Mouse (Mus musculus) limb, embryonic 14.5 days (tissue): ENCODE measurements at regions not wholly inside any gene's neighbourhood (a gene's known extent, or its start where the extent isn't known, plus 50 kb on each side); places are given as distances from the start of the nearest gene placed in this dataset.

Source experiments
- ATAC-seq: fragments of 200-750 bp; cut with Nextera tagmentation; 2 replicates; pipeline ENCODE4 v1.8.0; 2017; ENCODE audit warnings: low read depth, moderate number of reproducible peaks, moderate TSS enrichment; ENCODE audit not compliant: low FRiP score
- DNase-seq: peaks from one replicate; pipeline ENCODE4 v3.0.0-alpha.2; 2015; ENCODE audit warnings: low spot score
- H3K27ac ChIP-seq: fragments of 300-500 bp; sonication (generic); replicated peaks from 2 replicates; pipeline ENCODE4 v1.5.1; 2014; ENCODE audit warnings: low read depth, mild to moderate bottlenecking, low read length, moderate library complexity, mixed read lengths
- H3K27me3 ChIP-seq: fragments of 300-500 bp; sonication (generic); 2 replicates; pipeline ENCODE4 v1.6.1; 2014; ENCODE audit warnings: low read length, mixed read lengths; ENCODE audit not compliant: control insufficient read depth, insufficient read depth
- H3K36me3 ChIP-seq: fragments of 300-500 bp; sonication (generic); 2 replicates; pipeline ENCODE4 v1.6.1; 2014; ENCODE audit warnings: mild to moderate bottlenecking, low read length, moderate library complexity, mixed read lengths; ENCODE audit not compliant: control insufficient read depth, insufficient read depth
- H3K4me1 ChIP-seq: fragments of 300-500 bp; sonication (generic); 2 replicates; pipeline ENCODE4 v1.6.1; 2014; ENCODE audit warnings: antibody characterized with exemption, low read length, mixed read lengths; ENCODE audit not compliant: control insufficient read depth, insufficient read depth
- H3K4me2 ChIP-seq: fragments of 300-500 bp; sonication (generic); replicated peaks from 2 replicates; pipeline ENCODE4 v1.6.1; 2014; ENCODE audit warnings: low read depth, mild to moderate bottlenecking, low read length, moderate library complexity; ENCODE audit not compliant: severe bottlenecking
- H3K4me3 ChIP-seq: fragments of 300-500 bp; sonication (generic); replicated peaks from 2 replicates; pipeline ENCODE4 v1.5.1; 2014; ENCODE audit warnings: low read length
- H3K9ac ChIP-seq: fragments of 300-500 bp; sonication (generic); 2 replicates; pipeline ENCODE4 v1.6.1; 2014; ENCODE audit warnings: mild to moderate bottlenecking, low read depth, low read length, moderate library complexity; ENCODE audit not compliant: severe bottlenecking
- H3K9me3 ChIP-seq: fragments of 300-500 bp; sonication (generic); 2 replicates; pipeline ENCODE4 v1.6.1; 2016; ENCODE audit warnings: low read length; ENCODE audit not compliant: control insufficient read depth
- POLR2A ChIP-seq: fragments of 200-500 bp; IDR thresholded peaks from 2 replicates; pipeline ENCODE4 v1.8.0; 2012; ENCODE audit warnings: inconsistent platforms, mild to moderate bottlenecking, moderate library complexity, borderline replicate concordance; ENCODE audit not compliant: insufficient read depth, insufficient read length; ENCODE audit errors: extremely low read depth
- WGBS: fragments of 180-500 bp; shearing (Covaris S2); extraction: QIAGEN DNeasy Blood & Tissue Kit; methylation state at CpG from one replicate; pipeline ENCODE4 v1.1.7; 2014; 5-methylcytosine and 5-hydroxymethylcytosine counted together

- ATAC-seq (no peak), DNase-seq (no peak)
- no peak for TF ChIP-seq POLR2A
- Histone ChIP-seq H3K4me1 (no peaks in the 10 kb centered on the region), H3K9me3 (no peaks in the 10 kb centered on the region), H3K9ac (no peak overlapping the region), H3K4me2 (no peak overlapping the region), H3K36me3 (no peaks in the 10 kb centered on the region), H3K27me3 (no peaks in the 10 kb centered on the region), H3K4me3 (no peak overlapping the region), H3K27ac (no peak overlapping the region)
- WGBS = 82% methylated on average over 4 of the region's 4 CpGs
These were observed 137.5 kb upstream of the Synpr start for GRCm38 (mm10) chr14:13146959-13147535.

DNA sequence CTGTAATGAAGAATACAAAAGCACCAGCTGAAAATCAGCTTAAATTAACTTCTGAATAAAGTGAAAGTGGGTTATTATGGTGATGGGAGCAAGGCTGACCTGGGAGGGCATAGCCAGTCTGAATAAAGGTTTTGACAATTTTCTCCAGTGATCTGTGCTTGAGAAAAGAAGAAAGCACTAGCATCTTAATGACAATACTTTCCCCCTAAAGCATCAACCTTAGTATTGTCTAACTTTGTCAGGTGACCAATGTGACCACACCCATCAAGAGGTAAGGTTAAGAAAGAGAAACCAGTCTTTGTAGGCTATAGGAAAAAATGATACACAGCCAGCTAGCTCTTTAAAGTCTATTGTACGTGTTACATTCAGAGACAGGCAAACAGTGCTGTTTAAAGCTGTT lies 135.0 kb upstream of the Synpr start:
- Histone ChIP-seq H3K4me1 (no peaks in the 10 kb centered on the region), H3K4me2 (no peak overlapping the region), H3K36me3 (no peaks in the 10 kb centered on the region), H3K9ac (no peak overlapping the region), H3K4me3 (no peak overlapping the region), H3K9me3 (no peaks in the 10 kb centered on the region), H3K27ac (no peak overlapping the region), H3K27me3 (no peaks in the 10 kb centered on the region)
- 68% methylated on average over 1 of the region's 1 CpGs for WGBS
- ATAC-seq (no peak), DNase-seq (no peak)
- TF ChIP-seq POLR2A = no peak

- Histone ChIP-seq H3K27me3 (no peaks in the 10 kb centered on the region), H3K4me2 (no peak overlapping the region), H3K27ac (no peak overlapping the region), H3K4me1 (no peaks in the 10 kb centered on the region), H3K9ac (no peak overlapping the region), H3K4me3 (no peak overlapping the region), H3K36me3 (no peaks in the 10 kb centered on the region), H3K9me3 (no peaks in the 10 kb centered on the region)
- ATAC-seq (no peak), DNase-seq (no peak)
- TF ChIP-seq POLR2A = no peak
- 78% methylated on average over 1 of the region's 1 CpGs for WGBS
These were observed 132.9 kb upstream of the Synpr start for GRCm38 (mm10) chr14:13151672-13152071.

- ATAC-seq (no peak), DNase-seq (no peak)
- H3K27me3 ChIP-seq = no peaks in the 10 kb centered on the region
- H3K4me1 ChIP-seq = no peaks in the 10 kb centered on the region
- 44% methylated on average over 3 of the region's 3 CpGs for WGBS
- no peak overlapping the region for H3K4me2 ChIP-seq
- H3K4me3 ChIP-seq = no peak overlapping the region
- H3K9me3 ChIP-seq = no peaks in the 10 kb centered on the region
- no peak for TF ChIP-seq POLR2A
- H3K27ac ChIP-seq = no peak overlapping the region
- H3K36me3 ChIP-seq = no peaks in the 10 kb centered on the region
- no peak overlapping the region for H3K9ac ChIP-seq
These were observed 108.4 kb upstream of the Synpr start for GRCm38 (mm10) chr14:13176149-13176548.

DNA sequence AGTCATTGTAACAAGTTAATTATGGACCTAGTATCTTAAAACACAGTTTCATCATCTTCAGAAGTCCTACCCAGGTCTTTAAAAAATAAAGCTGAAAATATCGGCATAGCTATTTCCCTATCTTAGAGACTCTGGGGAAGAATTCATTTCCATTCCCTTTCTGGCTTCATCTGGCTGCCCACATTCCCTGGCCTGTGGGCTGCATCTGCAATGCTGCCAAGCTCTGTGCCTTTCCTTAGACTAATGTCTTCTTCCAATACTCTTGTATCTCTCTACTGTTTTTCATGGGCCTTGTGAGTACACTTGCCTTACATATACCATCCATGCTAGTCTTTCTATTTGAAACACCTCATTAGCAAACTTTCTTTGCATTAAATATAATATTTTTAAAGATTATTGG lies 106.7 kb upstream of the Synpr start:
- DNase-seq = no peak
- ATAC-seq = no peak
- 94% methylated on average over 1 of the region's 1 CpGs for WGBS

DNA sequence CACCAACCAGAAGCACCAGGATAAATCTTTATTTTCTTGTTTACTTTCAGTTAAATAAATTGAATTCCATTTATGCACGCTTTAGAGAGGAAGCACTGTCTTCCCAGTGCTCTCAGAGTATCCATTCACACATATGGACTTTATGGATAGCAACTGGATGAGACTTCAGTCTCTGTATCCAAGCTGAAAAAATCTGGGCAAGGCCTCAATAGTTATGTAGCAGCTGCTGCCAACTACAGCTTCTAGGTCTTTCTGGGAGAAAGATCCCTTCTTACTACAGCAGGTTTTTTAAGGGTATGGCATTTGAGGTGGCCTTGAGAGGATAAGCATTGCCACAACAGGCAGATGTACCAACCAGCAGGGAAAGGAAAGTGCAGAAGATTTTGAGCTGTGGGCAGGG lies 93.8 kb upstream of the Synpr start:
- Histone ChIP-seq H3K27ac (no peak overlapping the region), H3K4me1 (no peaks in the 10 kb centered on the region), H3K9me3 (no peaks in the 10 kb centered on the region), H3K4me2 (no peak overlapping the region), H3K36me3 (no peaks in the 10 kb centered on the region), H3K4me3 (no peak overlapping the region), H3K27me3 (no peaks in the 10 kb centered on the region), H3K9ac (no peak overlapping the region)
- no peak for TF ChIP-seq POLR2A
- WGBS = 77% methylated on average over 1 of the region's 1 CpGs
- DNase-seq (peak; percentile 7), ATAC-seq (no peak)

More for the DNA sequence above, 106.7 kb upstream of the Synpr start:
- Histone ChIP-seq H3K4me2 (no peak overlapping the region), H3K27me3 (no peaks in the 10 kb centered on the region), H3K36me3 (no peaks in the 10 kb centered on the region), H3K9ac (no peak overlapping the region), H3K4me1 (no peaks in the 10 kb centered on the region), H3K9me3 (no peaks in the 10 kb centered on the region), H3K27ac (no peak overlapping the region), H3K4me3 (no peak overlapping the region)
- TF ChIP-seq POLR2A = no peak
